Mouse (Mus musculus) retina, adult 2 months (tissue): Measurements from ENCODE around the gene Sf3b2.
"Not testable (repeated sequence)": the region's sequence is repeated elsewhere in the genome, so short reads cannot be mapped to it uniquely, and the experiment has no call there.

ENCODE experiments used
- DNase-seq: peaks from one replicate; pipeline ENCODE4 v3.0.0-alpha.2; 2012; ENCODE audit warnings: low read depth, low spot score

The Sf3b2 gene

DNA sequence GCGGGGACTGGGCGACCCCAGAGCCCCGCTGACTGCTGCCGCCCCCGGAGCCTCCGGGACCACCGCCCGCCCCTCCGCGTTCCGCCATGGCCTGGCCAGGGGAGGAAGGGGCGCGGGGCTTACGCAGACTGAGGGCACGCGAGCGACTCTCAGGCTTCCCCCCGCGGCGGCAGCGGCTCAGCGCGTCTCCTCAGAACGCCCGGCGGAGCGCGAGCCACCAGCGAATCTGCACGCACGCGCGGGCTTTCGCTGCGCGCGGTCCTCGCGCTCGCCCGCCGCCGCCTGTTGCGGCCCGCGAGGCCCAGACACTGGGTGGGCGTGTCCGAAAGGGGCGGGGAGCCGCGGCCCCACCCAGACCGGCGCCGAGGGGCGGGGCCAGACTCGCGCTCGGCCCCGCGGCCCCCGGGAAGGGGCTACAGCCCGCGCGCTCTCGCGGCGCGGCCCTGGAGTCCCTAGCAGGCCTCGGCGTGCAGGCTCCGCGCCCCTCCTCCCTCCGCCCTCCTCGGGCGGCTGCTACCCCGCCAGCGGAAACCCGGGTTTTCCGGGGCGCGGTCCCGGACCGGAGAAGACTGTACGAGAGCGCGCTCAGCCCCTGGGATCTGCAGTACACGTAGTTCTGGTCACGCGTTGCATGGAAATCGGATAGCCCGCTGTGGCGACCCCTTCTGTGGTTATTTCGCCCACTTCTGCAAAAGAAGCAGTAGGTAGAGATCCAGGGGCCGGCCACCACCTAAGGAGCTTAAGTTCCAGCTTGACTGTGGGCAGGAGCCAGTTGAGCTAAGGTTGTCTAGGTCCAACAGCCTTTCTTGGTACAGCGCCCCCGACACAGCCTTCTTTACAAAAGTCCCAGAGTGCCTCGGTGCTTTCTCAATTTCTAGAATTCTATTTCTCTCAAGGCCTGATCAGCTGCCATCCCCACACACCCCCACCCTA lies 22.2 kb downstream of the Sf3b2 start, which contains the start of gene Pacs1:
TSS of gene Pacs1 (minus strand) at position 319 of the 933 bp plus-strand sequence.
- DNase-seq, result peak; percentile 73

DNA sequence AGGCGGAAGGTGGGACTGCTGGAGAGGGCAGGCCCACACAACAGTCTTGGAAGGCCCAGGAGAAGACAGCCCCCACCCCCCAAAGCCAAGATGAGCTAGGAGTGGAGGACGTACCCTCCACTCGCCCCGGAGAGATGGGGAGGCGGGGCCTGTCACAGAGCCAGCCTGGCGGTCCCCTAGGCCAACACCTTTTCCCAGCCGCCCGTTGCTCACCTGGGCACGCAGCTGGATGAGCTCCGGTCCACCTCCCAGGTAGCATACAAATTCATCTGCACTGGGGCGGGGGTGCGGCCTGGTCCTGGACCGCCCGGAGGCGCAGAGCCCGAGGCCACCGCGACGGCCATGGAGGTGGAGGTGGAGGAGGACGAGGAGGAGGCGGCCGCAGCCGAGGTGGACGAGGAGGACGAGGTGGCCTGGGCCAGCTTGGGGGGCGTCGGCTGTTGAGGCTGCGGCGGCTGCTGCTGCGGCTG lies 22.9 kb downstream of the Sf3b2 start:
- DNase-seq, result no peak

DNA sequence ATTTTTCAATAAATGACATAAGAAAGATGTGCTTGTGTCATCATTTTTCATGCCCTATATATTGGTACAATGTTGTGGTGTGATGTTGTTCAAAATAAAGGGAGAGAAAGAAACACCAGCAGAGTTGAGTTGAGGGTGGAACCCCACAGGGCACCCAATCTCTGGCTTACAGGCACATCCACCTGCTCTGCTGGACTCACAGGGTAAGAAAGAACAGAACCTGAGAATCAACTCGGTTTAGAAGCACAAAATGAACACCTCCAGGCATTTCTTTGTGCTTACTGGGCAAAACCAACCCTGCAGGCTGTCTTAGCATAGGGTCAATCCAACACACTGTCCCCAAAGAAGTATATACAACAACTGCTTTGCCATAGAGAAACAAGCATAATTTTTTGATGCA lies 23.8 kb downstream of the Sf3b2 start:
- DNase-seq, result no peak

DNA sequence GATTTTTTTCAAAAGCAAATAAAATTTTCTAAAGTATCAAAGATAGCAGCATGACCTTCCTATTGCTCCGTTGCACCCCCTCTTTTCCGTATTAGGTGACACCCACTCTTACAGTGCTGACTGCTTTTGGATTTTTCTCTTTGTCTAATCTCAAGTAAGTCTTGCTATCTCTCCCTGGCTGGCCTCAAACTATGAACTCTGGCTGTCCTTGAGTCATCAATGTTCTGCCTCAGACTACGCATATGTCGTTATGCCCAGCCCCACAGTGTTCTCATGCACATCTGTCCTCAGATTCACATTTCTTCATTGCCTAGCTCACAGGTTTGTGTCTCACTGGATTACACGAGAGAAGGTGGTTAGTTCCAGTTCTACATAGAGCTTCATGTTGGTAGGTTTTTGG lies 25.9 kb downstream of the Sf3b2 start:
- no peak for DNase-seq

DNA sequence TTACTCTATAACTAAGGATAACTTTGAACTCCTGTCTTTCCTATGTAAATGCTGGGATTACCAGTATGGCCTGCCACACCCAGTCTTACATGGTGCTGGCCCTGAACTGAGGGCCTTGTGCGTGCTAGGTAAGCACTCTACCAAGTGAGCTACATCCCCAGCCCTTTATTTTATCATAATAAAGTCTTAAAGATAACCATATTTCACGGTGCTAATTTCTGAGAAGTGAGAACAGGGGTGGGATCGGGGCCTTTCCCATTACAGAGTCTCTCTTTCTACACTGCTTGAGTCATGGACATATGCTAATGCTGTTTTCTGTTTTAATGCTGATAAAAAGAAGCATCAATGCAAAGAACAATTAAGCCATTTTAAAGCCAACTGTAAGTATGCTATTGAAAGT lies 26.4 kb downstream of the Sf3b2 start:
- DNase-seq, result no peak

DNA sequence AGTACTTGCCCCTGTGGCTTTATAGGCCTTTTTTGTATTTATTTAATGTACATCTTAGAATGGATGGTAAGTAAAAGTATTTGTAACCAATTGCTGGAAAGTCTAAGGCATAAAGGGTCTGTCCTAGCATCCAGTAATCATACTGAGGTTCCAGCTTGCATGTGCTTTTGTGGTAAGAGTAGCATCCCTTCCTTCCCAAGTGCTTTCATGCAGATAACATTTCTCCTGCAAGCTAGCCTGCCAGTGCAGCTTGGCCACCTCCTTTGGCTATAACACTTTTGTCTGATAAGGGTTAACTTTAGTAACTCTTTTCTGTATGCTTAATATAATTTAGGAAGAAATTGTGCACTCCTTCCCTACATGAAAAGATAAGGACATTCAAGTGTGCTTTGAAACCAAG lies 27.2 kb downstream of the Sf3b2 start:
- no peak for DNase-seq

DNA sequence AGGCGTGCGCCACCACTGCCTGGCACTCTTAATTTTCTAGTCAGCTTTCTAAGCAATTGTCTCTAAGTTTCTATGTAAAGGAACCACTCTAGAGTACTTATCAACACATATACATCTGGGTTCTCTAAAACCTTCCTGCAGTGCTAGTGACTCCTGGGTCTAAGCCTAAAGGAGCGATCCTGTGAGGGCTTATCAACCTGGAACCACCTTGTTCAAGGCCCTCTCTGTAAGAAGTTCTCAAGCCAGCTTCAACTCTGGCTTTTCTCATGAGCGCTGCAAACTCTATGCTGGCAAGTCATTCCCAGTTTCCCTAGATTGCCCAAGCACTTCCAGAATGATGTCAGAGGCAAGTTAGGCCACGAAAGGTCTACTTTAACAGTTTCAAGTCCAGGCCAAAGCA lies 28.2 kb downstream of the Sf3b2 start:
- DNase-seq, result no peak

DNA sequence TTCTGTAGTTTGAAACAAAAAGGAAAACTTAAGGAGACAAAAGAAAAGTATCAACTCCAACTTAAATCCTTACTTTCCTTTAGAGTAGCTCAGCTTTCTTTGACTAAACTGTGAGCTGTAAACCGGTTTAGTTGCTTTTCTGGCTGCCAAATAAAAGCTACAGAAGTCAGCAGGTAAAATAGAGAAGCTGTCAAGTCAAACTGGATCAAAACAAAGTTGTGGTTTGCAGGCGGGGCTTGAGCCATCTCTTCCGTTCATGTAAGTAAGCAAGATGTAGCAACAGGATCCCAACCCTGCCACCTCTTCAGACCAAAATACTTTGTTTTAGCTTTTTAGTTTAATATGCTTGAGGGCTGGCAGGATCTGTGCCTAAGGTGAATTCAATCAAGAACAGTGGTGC lies 38.1 kb downstream of the Sf3b2 start:
- no peak for DNase-seq

DNA sequence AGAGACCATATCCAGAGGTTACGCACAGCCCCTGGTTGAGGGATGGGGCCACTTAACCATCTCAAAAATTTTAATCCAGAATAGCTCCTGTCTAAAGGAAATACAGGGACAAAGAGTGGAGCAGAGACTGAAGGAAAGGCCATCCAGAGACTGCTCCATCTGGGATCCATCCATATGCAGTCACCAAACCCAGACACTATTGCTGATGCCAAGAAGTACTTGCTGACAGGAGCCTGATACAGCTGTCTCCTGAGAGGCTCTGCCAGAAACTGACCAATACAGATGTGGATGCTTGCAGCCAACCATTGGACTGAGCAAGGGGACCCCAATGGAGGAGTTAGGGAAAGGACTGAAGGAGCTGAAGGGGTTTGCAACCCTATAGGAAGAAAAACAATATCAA lies 58.3 kb downstream of the Sf3b2 start:
- DNase-seq, result not testable (repeated sequence)

DNA sequence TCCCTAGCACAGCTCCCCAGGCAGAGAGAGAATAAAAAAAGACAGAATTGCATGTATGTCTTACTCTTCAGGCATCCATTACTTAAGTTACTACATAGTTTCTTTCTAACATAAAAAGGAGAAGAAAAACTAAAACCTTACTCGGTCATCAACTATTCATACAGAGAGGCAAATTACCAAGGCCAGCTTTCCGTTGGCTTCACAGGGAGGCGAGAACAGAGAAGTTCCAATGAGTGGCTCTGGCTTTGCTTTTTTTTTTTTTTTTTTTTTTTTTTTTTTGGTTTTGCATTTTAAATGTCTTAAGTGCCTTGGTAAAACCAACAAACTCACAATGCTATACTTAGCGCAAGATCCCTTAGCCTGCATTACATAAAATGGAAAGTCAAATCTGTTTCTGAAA lies 62.6 kb downstream of the Sf3b2 start:
- no peak for DNase-seq

DNA sequence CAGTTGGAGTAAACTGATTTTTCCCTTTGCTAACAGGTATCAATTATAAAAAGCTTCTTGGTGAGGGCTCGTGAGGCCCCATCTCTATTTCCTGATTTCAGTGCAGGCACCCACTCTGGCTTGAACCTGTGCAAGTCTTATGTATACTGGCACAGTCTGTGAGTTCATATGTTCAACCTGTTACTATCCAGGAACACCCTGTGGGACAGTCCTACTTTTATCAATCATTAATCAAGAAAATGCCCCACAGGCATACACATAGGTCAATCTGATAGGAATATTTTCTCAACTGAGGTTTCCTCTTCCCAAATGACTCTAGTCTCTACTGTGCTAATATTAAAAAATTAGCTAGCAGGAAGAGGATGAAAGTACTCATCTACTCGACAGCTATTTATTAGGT lies 65.1 kb downstream of the Sf3b2 start:
- DNase-seq, result no peak

DNA sequence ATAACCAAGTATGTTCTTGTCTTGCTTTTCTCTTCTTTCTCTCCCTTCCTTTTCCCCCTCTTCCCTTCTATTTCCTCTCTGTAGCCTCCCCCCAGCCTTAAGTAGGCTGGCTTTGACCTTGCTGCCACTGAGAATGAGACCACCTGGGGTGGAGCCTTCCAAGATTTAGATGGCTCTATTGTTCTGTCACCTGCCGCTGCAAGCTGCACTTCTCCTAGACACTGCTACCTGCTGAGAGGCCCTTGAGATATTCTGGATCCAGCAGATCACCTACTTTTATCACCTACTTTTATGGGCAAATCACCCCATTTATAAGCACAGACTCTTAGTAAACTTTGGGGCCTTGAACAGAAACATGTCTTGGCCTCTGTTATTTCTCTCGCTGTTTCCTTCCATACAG lies 70.6 kb downstream of the Sf3b2 start:
- no peak for DNase-seq

DNA sequence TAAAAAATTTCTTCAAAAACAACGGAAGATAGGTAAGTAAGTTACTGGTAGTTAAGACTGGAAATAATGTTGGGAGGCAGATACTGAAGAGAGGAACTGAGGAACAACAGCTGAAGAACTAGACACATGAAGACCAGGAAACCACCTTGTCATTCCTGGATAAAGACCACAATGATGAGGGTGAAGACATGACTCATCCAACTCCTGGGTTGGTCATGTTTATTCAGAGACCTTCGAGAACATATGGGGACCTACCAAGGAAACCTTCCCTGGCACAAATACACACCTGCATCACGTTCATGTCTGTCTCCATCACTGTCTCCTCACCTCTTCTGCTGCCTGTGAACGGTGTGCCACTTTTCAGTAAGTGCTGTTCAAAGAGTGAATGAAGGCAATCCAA lies 71.2 kb downstream of the Sf3b2 start:
- DNase-seq, result no peak
